Mouse (Mus musculus): ENCODE measurements around the gene Hamp2.
"Not testable (repeated sequence)": the region's sequence is repeated elsewhere in the genome, so short reads cannot be mapped to it uniquely, and the experiment has no call there.

Gene Hamp2

DNA sequence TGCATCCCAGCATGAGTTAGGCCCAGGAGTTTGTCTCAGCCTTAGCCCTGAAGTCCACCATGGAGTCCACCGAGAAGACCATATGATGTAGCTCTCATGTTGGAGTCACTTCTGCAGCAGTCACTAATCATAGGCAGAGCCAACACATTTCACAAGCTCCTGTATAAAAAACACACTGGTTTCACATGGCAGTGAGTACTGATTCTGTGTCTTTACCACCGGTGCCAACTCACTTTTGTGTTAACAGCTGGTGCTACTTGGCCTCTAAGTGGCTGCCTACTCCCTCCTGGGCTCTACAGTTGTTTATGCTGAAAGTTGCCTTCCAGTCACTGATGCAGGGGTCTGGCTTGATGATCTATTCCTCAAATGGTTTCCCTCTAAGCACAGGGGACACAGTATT is at the start of gene Hamp2:
TSS of gene Hamp2 (minus strand) at position 101 of the 400 bp plus-strand sequence.
- DNase-seq (ENCODE audit: inconsistent age in 2 of 2, low spot score in 1 of 2), result not testable (repeated sequence)

DNA sequence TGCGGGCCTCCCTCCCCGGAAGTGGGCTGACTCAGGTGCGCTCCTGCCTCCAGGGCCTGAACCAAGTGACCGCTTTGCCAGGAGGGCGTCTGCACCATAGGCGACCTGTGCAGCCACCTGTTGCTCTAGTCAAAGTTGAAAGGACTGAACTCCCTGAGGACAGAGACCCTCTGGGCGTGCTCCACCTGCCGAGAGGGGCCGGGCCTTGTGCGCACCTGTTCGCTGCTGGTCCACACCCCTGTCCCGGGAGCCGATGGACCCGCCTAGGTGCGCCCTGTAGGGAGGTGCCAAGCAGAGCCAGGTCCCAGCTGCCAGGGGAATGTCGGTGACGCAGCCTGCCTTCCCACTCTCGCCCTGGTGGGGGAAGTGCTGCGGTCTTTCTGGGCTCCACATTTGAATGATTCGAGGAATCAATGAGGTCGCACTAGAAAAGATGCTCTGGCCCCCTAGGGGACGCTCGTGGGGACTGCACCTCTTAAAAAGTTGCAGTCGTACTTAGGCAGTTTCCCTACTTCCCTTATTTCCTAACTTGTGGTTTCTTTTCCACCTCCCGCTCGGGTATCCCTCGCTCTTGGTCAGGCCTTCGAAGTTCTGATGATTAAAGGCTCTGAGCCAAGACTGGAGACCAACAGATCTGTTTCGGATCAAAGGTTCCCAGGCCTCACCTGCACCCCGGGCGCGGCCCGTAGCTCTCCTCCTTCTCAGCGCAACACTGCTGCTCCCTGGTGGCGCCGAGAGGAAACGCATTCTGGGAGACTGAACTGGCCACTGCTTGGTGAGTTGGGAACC is 49.2 kb upstream of the Hamp2 start, which contains the start of gene Fam187b:
TSS of gene Fam187b (plus strand) at position 290 of the 789 bp plus-strand sequence.
- peak; percentile 91 to 97 for DNase-seq (ENCODE audit: inconsistent age in 2 of 2, low spot score in 1 of 2)

DNA sequence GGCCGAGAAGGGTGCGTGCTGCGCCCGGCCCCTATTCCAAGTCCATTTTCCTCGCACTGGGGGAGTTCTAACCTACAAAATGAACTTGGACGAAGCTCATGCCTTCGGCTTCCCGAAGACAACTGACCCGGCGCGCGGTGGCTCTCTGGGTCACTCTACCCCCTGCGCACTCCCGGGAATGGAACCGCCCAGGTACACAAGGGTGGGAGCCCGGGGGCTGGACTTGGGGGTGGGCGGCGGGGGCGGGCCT is 48.7 kb upstream of the Hamp2 start, which contains the start of gene Lsr:
TSS of gene Lsr (minus strand) at position 214 of the 250 bp plus-strand sequence.
- DNase-seq (ENCODE audit: inconsistent age in 2 of 2, low spot score in 1 of 2), result no peak

DNA sequence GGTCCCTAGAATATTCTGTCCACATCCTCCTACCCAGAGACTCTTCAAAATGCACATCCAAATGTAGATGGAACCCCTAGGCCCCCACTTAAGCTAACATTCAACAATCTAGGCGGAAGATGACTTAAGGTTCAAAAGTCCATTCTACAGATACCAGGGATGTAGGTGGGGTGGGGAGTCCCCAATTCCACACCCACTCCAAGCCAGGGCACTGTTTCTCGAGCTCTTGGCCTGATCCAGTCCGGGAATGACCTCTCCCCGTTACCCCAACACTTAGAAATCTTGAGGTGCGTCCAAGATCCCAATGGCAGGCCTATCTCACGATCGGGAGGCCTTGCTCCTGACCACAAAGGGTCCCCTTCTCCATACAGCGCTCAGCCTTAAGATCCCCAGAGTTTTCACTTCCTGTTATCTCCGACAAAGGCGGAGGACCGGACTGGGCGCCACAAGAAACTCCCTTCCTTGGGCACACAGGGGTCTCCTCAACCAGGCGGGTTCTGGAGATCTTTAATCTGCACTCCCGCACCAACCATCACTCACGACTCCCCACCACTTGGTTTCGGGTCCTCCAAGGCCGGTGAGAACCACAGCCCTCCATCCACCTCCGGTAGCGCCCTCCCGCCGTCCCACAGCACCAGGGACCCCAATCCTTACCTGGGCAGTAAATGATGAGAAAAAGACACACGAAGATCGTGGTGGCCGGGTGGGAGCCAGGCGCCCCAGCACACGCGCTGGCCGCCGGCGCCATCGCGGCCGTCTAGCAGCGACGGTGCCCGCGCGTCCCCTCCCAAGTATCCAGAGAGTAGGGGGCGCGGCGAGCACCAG is 48.2 kb upstream of the Hamp2 start:
- DNase-seq (ENCODE audit: inconsistent age in 2 of 2, low spot score in 1 of 2), result peak; percentile 34 to 53

DNA sequence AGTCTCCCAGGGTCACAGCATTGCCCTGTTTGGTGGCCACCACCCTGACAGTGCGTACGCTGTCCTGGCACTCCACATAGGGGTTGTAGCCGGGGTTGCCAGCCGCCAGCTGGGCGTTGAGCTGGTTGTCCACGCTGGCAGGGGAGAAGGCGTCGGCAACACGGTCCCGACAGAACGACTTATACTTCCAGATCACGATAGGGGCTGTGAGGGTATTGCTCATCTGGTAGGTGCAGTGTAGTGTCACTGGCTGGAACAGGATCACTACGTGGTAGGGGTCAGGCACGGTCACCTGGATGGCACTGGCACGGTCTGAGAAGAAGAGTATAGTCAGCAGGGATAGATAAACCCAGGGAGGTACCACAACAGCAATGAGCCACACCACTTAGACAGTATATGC is 47.4 kb upstream of the Hamp2 start:
- no peak for DNase-seq (ENCODE audit: inconsistent age in 2 of 2, low spot score in 1 of 2)

DNA sequence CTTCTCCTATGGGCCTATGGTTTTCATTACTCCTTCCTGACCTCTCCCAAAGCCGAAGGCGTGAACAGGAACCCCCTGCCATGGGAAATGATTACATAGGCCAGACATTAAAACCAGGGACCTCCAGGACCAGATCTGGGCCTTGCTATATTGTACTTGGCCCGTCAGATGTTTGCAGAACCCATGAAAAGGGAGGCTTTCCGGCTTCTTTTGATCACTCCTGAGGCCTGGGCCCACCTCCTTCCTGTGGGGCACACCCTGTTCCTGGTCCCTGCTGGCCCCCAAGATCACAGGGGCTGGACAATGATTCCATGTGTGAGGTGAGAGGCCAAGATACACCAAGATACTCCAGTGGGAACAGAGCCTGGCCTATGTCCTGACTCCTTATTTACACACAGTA is 44.7 kb upstream of the Hamp2 start:
- peak in 1 of 2 experiments; percentile 35 for DNase-seq (ENCODE audit: inconsistent age in 2 of 2, low spot score in 1 of 2)

DNA sequence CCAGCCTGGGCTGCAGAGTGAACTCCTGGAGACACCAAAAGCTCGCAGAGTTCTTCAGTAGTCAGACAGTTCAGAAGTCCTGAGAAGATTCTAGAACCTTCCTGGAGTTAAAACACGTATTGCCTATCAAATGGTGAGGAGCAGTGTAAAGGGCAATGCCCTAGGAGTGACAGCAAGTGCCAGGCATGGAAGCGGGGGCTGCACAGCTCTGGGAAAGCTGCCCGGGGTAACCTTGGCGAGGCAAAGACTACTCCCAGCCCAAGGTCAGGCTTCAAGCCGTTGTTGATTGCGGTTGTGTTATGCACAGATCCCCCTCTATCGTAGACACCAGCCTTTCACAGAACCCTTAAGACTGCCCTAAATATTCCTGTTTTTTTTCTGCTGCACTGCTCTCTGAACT is 44.1 kb upstream of the Hamp2 start:
- DNase-seq (ENCODE audit: inconsistent age in 2 of 2, low spot score in 1 of 2), result peak; percentile 87

DNA sequence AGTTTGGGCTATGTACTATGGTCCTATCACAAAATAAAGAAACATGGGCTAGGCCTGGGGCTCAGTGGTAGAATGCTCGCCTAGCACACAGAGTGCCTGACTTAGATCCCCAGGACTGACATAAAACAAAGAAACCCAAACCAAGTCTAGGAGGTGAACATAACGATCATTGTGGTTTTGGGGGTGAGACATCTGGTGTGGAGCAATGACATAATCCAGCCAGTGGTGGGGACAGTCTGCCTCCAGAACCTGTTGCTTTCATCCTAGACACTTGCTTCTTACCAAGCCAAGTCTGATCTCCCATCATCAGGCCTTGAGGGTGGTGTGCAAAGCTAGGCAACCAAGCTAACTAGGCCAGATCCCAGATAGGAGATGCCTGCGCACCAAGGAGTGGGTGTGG is 42.2 kb upstream of the Hamp2 start:
- no peak for DNase-seq (ENCODE audit: inconsistent age in 2 of 2, low spot score in 1 of 2)

DNA sequence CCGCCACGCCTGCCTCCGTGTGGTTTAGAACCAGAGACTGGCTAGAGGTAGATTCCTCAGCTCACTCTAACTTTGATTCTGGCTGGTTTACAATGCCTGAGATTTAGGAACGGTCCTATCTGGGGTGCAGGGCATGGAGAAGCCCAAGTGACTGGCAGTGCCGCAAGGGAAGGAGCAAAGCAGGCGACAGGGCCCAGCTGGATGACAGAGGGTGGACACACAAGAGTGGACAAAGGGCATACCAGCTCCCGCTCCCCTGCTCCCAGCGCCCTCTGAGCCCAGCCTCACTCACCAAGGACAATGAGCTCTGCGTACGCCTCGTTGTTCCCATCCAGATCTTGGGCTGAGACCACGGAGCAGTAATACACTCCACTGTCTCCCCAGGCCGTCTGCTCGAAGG is 41.2 kb upstream of the Hamp2 start:
- peak in 1 of 2 experiments; percentile 30 for DNase-seq (ENCODE audit: inconsistent age in 2 of 2, low spot score in 1 of 2)

DNA sequence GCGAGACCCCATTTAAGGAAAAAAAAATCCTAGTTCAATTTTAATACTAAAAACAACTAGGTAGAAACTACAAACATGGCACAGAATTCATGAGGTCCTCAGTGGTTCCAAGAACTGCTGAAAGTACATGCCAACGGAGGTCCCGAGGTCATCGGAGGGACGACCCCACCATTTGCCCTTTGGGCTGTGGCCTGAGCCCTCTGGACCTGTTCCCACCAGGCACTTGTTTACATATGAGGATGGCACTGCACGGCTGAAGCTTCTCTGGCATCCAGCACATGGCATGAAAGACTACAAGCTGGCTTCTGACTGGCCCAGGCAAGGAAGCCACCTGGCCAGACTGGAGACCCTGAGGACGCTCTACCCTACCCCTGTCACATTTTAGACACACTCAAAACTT is 39.9 kb upstream of the Hamp2 start:
- peak in 1 of 2 experiments; percentile 16 for DNase-seq (ENCODE audit: inconsistent age in 2 of 2, low spot score in 1 of 2)

DNA sequence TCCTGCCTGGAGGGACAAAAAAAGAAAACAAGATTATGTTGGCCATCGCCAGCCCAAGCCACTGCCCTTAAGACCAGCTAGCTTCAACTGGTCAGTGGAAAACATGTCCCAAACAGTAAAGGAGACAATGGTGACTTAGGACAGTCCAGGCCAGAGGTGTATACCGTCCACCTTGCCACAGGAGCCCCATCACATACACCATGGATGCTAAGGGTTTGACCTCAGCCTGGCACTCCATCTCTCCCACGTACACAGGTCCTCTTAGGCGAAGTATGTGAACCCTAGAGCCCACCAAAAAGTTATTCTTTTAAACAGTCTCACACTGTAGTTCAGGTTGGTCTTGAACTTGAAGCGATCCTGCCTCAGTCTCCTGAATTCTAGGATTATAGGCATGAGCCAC is 38.4 kb upstream of the Hamp2 start:
- peak in 1 of 2 experiments; percentile 22 for DNase-seq (ENCODE audit: inconsistent age in 2 of 2, low spot score in 1 of 2)

DNA sequence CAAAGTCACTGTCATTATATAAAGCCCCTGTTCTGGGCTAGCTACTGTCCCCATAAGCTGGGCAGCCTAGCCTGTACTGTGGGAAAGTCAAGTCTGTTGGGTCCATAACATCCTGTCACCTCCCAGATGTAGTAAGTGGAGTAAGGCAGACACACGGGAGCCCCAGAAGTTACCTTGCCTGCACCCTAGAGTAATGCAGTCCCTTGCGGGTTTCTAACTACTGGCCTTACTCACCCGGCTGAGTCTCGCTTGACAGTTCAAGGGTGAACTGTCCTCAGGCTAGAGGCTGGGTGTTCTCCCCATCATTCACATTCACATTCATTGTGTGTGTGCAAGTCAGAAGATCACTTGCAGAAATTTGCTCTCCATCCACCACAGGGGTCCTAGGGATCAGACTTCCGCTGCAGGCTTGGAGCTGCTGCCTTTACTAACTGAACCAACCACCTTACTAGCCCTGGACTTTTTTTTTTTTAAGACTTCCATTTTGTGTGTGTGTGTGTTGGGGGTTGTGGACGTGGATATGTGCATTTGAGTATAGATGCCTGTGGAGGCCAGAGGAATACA is 35.4 kb upstream of the Hamp2 start:
- peak; percentile 52 to 75 for DNase-seq (ENCODE audit: inconsistent age in 2 of 2, low spot score in 1 of 2)

DNA sequence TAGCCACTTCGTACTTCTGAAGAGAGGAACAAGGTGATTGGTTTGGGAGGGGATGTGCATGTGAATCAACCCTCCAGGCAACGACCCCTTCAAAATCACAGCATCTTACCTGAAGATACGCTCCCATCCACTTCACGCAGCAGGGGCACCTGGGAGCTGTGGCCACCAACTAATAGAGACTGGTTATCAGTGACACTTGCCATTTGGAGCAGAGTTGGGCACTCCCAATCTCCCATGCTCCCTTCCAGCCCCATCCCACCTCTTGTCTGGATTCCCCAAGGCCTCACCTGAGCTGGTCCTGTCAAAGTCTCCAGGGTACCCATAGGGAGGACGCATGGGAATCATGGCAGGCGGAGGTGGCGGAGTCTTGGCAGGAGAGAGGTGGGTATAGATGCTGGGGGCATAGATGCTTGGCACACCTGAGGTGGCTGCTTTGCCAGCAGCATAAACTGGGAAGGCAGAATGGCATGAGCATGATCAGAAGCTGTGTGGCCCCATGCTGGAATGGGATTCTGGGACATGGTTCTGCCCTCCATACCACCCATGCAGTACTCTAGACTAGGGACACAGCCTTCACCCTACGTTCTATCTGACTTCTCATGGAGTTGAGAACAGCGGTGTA is 34.5 kb upstream of the Hamp2 start:
- DNase-seq (ENCODE audit: inconsistent age in 2 of 2, low spot score in 1 of 2), result peak in 1 of 2 experiments; percentile 52

DNA sequence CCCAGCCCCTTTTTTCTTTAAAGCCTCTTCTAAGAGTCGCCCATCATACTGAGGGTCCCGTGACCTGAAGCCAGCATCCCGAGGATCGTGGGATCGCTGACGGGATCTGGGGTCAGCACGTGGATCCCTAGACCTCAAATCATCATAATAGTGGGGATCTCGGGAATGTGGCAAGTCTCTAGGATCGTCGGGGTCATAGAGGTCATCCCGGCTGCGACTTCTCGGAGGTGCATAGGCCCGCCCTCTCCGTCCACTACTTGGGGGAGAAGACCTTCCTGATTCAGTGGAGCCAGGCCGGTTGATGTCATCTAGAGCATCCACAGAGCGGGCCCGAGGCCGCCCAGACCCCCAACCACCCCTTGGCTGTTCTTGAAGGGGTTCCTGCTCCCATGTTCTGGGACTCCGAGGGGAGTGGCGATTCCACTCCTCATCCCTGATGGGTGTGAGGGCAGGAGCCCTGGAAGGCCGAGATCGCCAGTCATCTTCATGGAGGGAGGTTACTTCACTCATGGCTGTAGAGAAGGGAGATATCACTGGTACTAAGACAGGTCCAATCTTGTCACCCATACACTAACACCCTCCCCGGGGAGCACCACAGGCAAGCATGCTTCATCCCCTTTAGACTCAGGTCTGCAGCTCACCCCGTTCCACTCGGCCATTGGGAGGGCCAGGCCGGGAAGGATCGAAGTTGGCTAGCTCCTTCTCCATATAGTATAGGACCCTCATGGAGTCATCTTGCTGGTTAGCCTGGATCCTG is 33.8 kb upstream of the Hamp2 start:
- peak; percentile 46 to 68 for DNase-seq (ENCODE audit: inconsistent age in 2 of 2, low spot score in 1 of 2)

DNA sequence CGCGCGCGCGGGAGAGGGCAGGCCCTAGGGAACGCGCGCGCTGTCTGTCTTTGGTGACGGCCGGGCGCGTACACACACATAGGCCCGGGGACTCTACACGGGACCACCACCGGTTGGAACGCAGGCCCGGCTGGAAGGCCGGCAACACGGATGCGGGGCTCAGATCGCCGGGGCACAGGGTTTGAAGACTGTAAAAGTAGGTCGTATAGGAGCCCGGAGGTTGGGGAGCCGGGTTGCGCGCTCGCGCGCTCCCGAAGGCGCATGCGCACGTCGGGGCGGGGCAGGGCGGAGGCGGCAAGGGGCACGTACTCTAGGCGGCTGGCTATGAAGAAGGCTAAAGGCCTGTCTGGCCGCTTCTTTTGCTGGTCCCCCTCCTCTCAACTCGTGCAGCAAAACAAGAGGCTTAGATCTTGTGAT is 32.9 kb upstream of the Hamp2 start:
- DNase-seq (ENCODE audit: inconsistent age in 2 of 2, low spot score in 1 of 2), result peak; percentile 95 to 99

DNA sequence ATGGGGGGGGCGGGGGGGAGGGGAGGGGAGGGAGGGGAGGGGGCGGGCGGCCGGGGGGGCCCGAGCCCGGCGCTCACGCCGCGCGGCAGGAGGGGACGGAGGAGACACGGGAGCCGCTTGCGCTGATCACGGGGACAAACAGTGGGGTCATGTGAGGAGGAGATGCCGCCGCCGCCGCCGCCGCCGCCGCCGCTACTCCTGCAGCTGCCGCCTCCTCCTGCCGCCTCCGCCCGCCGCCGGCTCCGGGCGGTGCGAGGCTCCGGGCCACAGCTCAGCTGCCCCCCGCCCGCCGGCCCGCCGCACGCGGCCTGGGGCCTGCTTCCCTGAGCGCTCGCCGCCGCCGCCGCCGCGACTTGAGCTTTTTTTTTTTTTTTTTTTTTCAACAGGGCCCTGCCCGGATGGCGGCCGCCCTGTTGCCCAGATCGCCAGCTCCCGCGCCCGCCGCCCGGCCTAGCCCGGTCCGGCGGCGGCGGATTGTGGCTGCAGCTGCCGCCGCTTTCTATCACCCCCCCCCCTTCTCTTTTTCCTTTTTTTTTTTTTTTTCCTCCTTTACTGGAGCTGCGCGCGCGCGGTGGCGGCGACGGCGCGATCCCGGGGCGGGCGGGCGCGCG is 32.4 kb upstream of the Hamp2 start, which contains the start of gene Usf2:
TSS of gene Usf2 (minus strand) at position 48 of the 611 bp plus-strand sequence.
- peak; percentile 89 to 93 for DNase-seq (ENCODE audit: inconsistent age in 2 of 2, low spot score in 1 of 2)

DNA sequence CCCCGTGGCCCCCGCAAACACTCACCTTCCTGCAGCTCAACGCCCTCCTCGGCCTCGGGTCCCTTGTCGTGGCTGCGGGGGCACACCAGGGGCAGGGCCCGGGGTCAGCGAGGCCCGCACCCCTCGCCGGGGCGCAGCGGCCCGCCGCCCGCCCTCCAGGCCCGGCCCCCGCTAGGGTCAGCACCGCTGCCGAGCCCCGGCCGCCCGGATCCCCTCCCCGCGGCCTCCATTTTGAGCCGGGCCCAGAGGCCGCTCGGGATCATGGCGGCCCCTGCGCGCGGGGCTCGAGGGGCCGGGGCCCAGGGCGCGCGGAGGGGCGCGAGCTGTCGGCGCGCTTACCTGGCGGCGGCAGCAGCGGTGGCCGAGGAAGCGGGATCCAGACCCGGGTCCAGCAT is 31.9 kb upstream of the Hamp2 start:
- DNase-seq (ENCODE audit: inconsistent age in 2 of 2, low spot score in 1 of 2), result no peak

DNA sequence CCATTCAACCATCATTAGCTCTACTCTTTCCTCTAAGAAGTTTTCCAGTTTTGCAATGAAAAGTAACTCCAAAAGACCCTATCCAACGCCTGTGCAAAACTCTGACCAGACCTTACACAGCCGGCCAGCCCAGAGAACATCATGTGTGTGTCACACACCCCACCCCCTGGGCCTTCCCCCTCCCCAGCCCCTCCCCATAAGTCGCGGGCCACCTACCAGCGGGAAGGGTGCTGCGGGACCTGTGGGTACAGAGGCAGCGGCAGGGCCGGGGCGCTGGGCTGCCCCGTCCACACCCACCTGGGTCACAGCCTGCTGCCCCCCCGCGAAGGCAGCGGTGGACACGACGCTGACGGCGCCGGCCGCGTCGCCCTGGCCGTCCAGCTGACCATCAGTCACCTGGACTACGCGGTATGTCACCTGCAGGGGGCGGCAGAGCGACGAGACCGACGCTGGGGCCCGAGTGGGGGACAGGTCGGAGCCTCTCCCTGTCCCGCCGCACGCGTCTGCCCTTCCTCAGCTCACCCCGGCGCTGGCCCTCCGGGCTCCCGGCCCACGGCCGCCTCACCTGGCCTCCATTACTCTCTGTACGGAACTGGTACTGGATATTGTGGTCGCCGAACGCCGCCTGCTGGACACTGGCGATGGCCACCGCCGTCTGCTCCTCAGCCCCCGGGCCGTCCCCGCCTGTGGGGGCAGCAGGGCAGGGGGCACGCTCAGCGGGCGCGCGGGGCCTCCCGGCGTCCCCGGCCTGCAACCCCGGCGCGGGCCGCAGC is 31.3 kb upstream of the Hamp2 start:
- DNase-seq (ENCODE audit: inconsistent age in 2 of 2, low spot score in 1 of 2), result peak; percentile 94 to 96

DNA sequence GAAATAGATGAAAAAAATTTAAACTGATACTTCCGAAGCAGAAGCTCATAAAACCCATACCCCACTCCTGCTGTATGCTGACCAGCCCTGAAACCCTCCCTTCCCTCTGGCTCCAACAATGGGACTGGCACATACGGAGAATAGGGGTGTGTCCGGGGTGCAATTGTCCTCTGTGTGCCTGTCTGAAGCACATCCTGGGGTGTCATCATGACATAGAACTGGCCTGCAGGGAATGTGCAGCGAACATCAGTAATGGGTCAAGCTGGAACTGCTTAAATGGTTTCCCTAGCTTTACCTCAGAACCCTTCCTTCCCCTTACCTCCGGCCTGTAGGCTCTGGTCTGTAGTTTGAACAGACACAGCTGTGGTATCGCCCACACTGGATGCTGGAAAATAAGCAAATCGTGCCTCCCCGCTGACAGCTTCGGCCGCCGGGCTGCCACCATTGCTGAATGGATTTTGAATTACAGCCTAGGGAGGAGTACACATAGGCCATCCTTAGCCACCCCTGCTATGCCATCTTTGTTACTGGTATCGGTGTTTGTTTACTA is 30.6 kb upstream of the Hamp2 start:
- no peak for DNase-seq (ENCODE audit: inconsistent age in 2 of 2, low spot score in 1 of 2)

All from adrenal gland, adult (tissue).